Mouse (Mus musculus) cerebellum, adult 2 months (tissue): ENCODE measurements around the gene Hp. TPM values are rescaled to one million over a fixed set of nuclear protein-coding genes. Genes with fewer than 3 reads are reported as not detected.

Experiments
- DNase-seq, 2 experiments: peaks; one replicate each; pipeline ENCODE4 v3.0.0; 2021
- H3K27ac ChIP-seq: fragments of 200-500 bp; 2 replicates; pipeline ENCODE4 v1.5.1; 2012; ENCODE audit warnings: low read length, control low read depth, inconsistent platforms; ENCODE audit not compliant: insufficient read depth
- H3K27me3 ChIP-seq: fragments of 200-500 bp; 2 replicates; pipeline ENCODE4 v1.6.1; 2012; ENCODE audit warnings: inconsistent platforms, mild to moderate bottlenecking, low read length, moderate library complexity; ENCODE audit not compliant: control insufficient read depth, insufficient read depth
- H3K4me1 ChIP-seq: fragments of 200-500 bp; 2 replicates; pipeline ENCODE4 v1.6.1; 2011; ENCODE audit warnings: low read length; ENCODE audit not compliant: control insufficient read depth, insufficient read depth
- H3K4me3 ChIP-seq: fragments of 200-500 bp; replicated peaks from 2 replicates; pipeline ENCODE3; 2011; ENCODE audit warnings: mild to moderate bottlenecking, low read depth, low read length, control low read depth; ENCODE audit not compliant: insufficient read depth
- CTCF ChIP-seq: fragments of 200-500 bp; IDR thresholded peaks from 2 replicates; pipeline ENCODE4 v1.5.1; 2011; ENCODE audit warnings: low read depth, mild to moderate bottlenecking, control low read depth, low read length, moderate library complexity, borderline replicate concordance; ENCODE audit not compliant: insufficient read depth
- POLR2A ChIP-seq: fragments of 200-500 bp; IDR thresholded peaks from 2 replicates; pipeline ENCODE4 v1.6.1; 2011; ENCODE audit warnings: low read length, control low read depth, borderline replicate concordance; ENCODE audit not compliant: insufficient read depth
- WGBS: fragments of 180-500 bp; shearing (Covaris S2); methylation state at CpG from one replicate; pipeline ENCODE4 v1.1.7; 2018; 5-methylcytosine and 5-hydroxymethylcytosine counted together
- polyA plus RNA-seq: library from polyadenylated mRNA; depleted of rRNA; stranded (reverse); fragments of >200 nt; gene quantifications from 2 replicates; pipeline ENCODE4 v1.2.3, GENCODE M21; 2012; rRNA removed

Hp gene
- polyA plus RNA-seq, 1 experiment, result 0.44 TPM

DNA sequence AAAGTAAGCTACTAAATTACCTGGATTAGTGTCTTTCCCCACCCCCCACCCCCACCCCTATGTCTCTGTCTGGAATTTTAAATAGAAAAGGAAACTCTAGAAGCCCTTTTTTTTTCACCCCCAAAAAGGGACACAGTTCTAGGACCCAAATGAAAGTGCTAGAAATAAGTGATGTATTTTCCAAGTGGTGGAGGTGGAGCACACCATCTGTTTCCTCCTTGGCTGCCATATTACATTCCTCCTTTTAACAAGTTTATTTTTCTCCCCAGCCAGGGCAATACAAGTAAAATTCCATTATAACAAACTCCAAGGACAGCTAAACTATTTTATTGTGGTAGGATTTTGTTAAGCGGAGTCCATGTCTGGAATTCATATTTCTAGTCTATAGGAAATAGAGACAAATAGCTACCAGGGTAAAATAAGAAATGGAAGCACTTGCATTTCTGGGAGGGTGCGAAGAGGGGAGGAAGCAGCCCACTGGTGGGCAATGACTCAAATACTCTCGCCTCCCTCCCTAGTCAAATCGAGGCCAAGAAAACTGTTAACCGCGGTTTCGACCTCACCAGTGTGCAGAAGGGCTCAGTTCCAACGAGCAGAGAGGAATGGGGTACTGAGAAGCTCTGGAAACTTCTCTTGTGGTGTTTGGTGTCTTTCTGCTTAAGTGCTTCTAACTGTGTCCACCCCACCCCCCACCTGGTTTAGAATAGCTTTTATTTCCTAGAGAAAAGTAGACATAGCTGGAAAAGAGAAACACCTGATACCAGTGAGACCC, 36.0 kb downstream of the Hp start:
- 42% methylated on average over 8 of the region's 8 CpGs for WGBS
- TF ChIP-seq POLR2A (no peak), CTCF (no peak)
- no peaks in the 10 kb centered on the region for H3K27me3 ChIP-seq
- no peaks in the 10 kb centered on the region for H3K4me1 ChIP-seq
- DNase-seq, result no peak
- H3K27ac ChIP-seq, result no peak overlapping the region
- H3K4me3 ChIP-seq, result no peak overlapping the region

DNA sequence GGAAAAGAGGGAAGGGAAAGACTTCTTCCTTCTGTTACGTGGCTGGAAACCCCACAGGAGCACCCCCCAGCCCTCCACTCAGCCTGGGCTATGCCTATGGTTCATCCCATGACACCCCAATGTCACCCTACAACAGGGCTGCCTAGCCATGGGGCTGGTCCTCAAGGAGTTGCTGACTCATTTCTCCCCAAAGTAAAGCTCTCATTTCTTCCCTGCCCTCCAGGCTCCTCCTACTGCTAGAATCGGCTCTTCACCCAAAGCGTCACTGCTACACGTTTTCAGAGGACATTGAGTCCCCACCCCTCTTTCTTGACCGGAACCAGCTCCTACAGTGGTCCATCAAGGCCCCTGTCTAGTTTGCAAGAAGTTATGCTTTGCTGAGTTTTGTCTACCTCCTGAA, 36.8 kb downstream of the Hp start:
- no peak overlapping the region for H3K27ac ChIP-seq
- TF ChIP-seq POLR2A, result no peak
- TF ChIP-seq CTCF, result no peak
- DNase-seq, result no peak
- H3K4me3 ChIP-seq, result no peak overlapping the region
- 64% methylated on average over 5 of the region's 5 CpGs for WGBS
- no peaks in the 10 kb centered on the region for H3K4me1 ChIP-seq
- H3K27me3 ChIP-seq, result no peaks in the 10 kb centered on the region

DNA sequence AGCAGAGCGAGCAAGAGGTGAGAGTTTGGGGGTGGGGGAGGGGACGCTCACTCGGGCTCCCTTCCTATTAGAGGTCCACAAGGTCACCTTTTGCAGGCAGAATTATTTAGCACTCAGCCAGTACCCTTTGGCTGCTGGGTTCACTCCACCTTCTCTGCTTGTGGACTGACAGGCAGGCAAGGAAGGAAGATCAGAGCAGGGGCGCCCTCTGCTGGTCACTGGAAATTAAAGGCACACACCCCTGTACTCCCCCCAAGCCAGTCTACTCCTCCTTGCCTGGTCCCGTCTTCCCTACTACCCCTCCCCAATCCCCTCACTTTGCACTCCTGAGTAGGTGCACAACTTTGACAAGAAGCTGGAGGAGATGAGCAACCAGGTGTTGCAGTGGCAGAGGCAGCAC, 42.3 kb downstream of the Hp start:
- DNase-seq, result peak; percentile 42 to 65
- Histone ChIP-seq H3K27ac (no peak overlapping the region), H3K27me3 (no peaks in the 10 kb centered on the region), H3K4me3 (no peak overlapping the region), H3K4me1 (no peaks in the 10 kb centered on the region)
- TF ChIP-seq CTCF, result peak; percentile 55
- TF ChIP-seq POLR2A, result no peak
- 10% methylated on average over 5 of the region's 5 CpGs for WGBS

DNA sequence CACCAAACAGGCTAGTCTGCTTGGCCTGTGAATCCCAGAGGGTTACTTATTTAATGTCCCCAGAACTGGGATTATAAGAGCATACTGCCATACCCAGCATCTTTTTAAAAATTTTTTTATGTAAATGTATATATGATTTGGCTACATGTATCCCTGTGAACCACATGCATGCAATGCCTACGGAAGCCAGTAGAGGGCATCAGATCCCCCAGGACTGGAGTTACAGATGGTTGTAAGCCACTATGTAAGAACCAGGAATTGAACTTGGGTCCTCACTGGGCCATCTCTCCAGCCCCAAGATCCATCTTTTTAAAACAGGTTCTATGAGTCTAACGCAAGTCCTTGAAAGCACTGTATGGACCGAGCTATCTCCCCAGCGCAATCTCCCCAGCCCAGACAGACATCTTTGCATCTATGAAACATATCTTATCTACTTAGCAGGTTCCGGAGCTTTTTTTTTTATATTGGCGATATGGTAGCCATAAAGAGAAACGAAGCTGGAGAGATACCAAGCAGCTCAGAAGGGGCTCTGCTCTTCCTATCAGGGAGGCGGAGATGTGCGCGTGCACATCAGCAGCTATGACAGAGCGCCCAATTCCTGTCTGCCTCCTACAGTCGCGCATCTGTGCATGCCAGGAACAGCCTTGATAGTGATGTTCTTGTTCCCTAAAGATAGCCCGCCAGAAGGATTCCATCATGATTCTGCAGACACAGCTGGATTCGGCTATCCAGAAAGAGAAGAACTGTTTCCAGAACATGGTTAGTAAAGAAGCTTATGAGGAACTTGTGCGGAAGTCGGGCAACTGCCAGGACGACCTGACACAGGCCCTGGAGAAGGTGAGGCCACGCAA, 43.6 kb downstream of the Hp start:
- TF ChIP-seq CTCF (peak; percentile 30; the same call in 1 of the 2 replicates), POLR2A (no peak)

More for the DNA sequence above, 43.6 kb downstream of the Hp start:
- no peak for DNase-seq
- WGBS, result 86% methylated on average over 19 of the region's 19 CpGs
- Histone ChIP-seq H3K27ac (no peak overlapping the region), H3K4me3 (no peak overlapping the region), H3K4me1 (no peaks in the 10 kb centered on the region), H3K27me3 (no peaks in the 10 kb centered on the region)

Other genes starting within 250 kb of the Hp start
- 0.36 and 0.80 TPM in 2 replicates for gene Pmfbp1, start 85.1 kb downstream of the Hp start, polyA plus RNA-seq
- 23.8 and 25.3 TPM in 2 replicates for gene Dhx38, start 13.3 kb downstream of the Hp start, polyA plus RNA-seq
- 9.8 and 10.3 TPM in 2 replicates for gene Txnl4b, start 13.3 kb downstream of the Hp start, polyA plus RNA-seq
- 29.4 and 31.6 TPM in 2 replicates for gene Dhodh, start 29.5 kb upstream of the Hp start, polyA plus RNA-seq
- 0.08 TPM in 1 of 2 replicates, not detected in the other for gene Pkd1l3, start 35.3 kb upstream of the Hp start, polyA plus RNA-seq
- gene Ist1, start 114.1 kb upstream of the Hp start, polyA plus RNA-seq, result 88.2 and 90.7 TPM in 2 replicates
- gene Zfp821, start 126.4 kb upstream of the Hp start, polyA plus RNA-seq, result 30.9 and 32.0 TPM in 2 replicates
- 14.6 and 16.0 TPM in 2 replicates for gene Atxn1l, start 158.6 kb upstream of the Hp start, polyA plus RNA-seq
- gene Ap1g1, start 199.4 kb upstream of the Hp start, polyA plus RNA-seq, result 74.4 and 80.0 TPM in 2 replicates